Mouse (Mus musculus): ENCODE measurements at regions not wholly inside any gene's neighbourhood (a gene's known extent, or its start where the extent isn't known, plus 50 kb on each side); places are given as distances from the start of the nearest gene placed in this dataset.

- TF ChIP-seq CTCF (IDR thresholded peaks at IDR 0.05; ENCODE audit: low read depth, low read length) (no peak), POLR2AphosphoS5 (IDR thresholded peaks at IDR 0.05; ENCODE audit: insufficient replicate concordance, low read depth, low read length) (no peak), GATA1 (IDR thresholded peaks at IDR 0.05; ENCODE audit: borderline replicate concordance, low read length) (no peak), TAL1 (conservative IDR thresholded peaks at IDR 0.05; ENCODE audit: low read depth, low read length) (no peak)
Observed at GRCm38 (mm10) chr8:104008756-104009155, 92.7 kb upstream of the Cdh5 start.

All from G1E (cell line).